Mouse (Mus musculus) right cerebral cortex, postnatal 36 days (tissue): Measurements from ENCODE around the gene Tln2.

Experiments used
- DNase-seq, 2 experiments: peaks; one replicate each; pipeline ENCODE4 v3.0.0; 2022; ENCODE audit warnings: low spot score in 2 of 2, mixed read lengths in 1 of 2

Gene Tln2

DNA sequence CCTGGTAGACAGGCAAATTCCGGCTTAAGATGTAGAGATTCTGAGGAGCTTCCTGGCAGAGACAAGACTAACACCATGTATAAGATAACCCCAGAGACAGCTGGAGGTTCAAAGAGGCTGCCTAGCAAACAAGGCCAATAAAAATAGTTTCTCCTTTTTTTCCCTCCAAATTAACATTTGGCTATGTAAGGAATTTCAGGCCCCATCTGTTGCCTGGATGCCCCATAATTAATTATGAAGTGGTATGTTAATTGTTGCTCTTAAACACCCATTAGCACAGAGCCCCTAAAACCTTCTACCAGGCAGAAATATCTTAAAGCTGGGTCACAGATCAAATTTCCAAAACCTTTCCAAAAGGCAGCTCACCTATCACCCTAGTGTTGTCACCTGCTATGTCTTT is 77.7 kb downstream of the Tln2 start:
- DNase-seq, result no peak

DNA sequence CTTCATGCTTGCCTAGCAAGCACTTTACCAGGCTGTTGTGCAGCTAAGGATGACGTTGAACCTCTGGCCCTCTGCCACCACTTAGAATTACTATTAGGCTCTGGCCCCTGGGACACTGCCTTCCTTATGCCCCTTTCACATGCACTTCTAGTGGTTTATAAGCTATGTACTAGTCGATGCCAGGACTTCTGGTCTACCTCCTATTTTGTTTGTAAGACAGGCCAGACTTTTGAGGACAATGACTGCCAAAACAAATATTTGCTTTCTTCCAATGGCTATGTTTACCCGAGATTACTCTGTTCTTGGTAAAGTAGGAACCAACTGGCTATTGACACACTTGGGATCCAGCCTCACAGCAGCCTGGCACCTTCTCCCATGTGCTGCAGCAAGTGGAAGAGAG is 82.1 kb downstream of the Tln2 start:
- DNase-seq, result no peak

DNA sequence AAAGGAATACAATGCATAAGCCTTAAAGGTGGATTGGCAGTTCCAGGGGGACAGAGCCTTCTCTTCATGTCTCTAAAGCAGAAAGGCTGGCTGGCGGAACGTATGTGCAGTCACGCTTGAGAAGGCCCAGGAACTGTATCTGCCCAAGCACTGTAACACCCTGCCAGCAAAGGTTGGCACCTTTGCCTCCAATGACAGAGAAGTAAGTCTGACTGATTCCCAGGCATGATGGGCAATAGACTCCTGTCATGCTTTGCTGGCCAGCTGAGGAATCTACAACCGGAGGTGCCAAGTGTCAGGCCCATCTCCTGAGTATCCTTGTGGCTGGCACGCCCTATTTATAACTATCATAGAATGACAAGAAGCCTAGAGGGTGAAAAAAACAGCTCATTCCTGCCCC is 83.3 kb downstream of the Tln2 start:
- DNase-seq, result no peak

DNA sequence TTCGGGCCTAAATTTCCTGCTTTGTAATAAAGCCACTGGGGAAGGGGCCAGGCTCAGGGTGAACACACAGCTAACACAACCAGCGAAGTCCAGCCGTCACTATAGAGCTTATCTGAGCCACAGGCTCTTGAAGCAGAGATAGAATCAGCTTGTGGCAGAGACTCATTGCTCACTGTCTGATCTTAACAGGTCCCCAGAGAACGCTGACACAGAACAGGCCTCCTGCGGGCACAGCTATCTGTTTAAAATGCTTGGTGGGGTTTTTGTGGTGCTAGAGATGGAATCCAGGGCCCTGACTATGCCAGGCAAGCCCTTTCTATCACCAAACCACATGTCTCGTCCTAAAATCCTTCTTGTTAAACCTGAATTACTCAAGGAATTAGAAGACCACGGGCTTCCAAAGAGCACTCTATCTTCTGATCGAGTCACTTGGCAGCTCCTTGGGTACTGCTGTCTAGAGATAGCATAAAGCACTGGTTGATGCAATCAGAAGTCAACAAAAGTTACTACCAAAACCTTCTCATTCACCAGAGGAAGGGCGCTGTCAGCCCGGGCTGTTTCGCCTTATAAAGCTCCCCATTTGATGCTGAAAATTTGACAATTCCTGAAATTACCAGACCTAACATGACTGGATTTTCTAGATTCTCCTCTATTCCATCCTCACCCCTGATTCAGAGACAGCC is 95.9 kb downstream of the Tln2 start:
- DNase-seq, result no peak

DNA sequence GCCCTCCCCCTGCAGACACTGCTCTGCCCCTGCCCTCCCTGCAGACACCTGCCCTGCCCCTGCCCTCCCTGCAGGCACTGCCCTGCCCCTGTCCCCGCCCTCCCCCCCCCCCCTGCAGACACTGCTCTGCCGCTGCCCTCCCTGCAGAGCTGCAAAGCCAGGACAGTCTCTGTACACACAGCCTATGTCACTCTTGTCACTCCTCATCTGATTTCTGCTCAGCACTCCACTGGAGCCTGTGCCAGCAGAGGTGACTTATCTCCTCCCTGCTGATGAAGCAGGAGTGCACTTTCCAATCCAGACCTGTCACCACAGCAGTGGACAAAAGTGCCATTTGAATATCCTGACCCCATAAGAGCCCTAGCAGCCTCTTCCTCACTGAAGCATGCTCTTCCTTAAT is 118.0 kb downstream of the Tln2 start:
- DNase-seq, result no peak

DNA sequence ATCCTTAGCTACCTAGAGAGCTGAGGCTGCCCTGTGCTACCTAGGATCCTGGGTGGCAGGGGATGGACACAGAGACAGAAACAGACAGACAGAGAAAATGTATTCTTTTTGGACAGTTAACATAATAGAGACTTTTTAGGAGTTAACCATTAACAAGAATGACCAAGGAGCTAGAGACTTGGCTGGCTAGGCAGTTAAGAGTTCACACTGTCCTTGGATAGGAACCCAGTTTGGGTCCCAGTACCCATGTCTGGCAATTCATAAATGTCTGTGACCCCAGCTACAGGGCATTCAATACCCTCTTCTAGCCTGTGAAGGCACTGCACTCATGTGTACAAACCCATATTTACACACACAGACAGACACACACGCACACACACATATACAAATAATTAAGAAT is 122.0 kb downstream of the Tln2 start:
- no peak for DNase-seq

DNA sequence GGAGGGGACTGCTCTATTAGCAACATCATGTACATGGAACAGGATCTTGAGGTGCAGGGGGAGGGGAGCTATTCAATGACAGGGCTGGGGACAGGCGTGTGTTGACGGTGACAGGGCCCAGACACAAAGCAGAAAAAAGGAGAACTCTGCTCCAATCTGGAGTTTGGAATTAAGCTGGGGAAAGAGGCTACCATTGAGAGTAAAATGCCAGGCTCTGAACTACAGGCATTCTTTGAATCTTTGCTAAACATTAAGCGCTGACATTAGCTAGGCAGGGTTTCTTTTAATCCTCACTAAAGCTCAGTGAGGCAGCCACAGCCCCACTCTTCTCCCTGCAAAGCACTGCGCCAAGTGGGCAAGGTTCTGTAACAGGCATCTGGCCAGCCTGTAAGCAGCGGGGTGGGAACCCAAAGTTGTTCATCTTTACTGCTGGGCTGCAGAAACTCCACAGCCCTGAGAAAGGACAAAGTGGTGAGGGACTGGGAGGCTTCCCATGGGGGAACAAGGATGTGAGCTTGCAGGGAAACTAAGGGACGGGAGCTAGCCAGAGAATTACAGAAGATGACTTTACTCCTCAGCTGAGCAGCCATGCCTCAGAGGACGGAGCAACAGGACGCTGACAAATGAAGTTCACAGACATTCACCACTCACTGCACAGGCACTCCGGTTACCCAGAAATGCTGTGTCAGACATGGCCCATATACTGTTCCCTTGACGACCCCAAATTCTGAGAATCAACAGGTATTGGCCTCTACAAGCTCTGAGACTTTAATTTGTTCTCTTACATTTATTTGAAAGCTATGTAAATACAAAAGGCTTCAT is 124.0 kb downstream of the Tln2 start:
- DNase-seq, result no peak

DNA sequence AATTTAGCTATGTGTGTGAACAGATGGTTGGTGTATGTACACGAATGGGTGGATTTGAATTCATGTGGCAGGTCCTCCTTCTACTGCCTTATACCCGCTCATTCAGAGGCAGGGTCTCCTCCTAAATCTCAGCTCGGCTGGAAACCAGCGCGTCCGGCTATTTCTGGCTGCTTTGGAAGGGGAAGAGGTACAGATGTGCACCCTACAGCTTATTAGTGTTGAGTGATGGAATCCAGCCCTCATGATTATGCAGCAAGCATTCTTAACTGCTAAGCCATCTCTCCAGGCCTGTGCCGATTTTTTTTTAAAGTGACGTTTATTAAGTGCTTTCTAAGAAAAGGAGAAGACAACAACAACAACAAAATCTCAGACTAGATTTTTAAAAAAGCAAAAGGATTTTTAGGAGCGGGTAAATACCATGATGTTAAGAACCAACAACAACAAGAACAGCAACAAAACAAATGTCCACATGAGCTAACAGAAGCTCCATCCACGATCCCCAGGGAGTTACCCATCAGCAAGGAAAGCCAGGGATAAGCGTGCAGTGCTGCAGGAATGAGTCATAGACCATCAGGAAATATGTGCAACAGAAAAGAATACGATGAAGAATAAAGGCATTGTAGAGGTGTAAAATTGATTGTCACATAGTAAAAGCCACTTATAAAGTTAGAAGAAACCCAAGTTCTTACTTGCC is 130.2 kb downstream of the Tln2 start:
- DNase-seq, result no peak

DNA sequence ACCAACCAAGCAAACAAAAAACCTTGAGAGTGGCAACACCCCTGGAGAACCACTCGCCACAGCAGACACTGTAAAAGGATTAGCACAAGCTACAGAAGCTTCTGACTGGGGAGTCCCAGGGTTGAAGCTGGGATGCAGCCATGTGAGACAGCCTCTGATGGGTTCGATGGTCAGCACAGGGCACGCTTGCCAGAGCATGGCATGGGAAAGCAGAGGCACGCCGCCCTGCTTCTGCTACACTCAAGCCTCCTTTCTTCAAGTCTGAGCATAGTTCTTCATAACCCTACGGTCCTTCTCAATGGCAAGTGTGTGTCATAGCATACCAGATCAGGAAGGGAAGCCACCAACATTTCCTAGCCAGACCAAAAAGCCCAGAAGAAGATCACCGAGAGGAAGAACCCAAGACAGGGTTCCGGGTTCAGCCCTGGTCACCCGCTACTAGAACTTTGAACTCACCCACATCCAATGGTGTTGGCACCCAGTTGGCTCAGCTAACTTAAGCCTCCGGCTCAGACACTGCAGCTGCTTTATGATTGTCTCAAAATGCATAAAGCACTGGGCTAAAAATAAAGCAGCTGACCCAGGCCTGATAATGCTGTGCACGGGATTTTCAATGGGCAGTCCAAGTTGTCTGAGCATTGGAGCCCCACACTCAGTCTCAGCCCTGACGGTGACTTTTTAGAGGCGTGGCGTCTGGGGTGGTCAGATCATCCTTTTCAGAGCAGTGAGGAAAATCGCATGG is 131.0 kb downstream of the Tln2 start:
- no peak for DNase-seq

DNA sequence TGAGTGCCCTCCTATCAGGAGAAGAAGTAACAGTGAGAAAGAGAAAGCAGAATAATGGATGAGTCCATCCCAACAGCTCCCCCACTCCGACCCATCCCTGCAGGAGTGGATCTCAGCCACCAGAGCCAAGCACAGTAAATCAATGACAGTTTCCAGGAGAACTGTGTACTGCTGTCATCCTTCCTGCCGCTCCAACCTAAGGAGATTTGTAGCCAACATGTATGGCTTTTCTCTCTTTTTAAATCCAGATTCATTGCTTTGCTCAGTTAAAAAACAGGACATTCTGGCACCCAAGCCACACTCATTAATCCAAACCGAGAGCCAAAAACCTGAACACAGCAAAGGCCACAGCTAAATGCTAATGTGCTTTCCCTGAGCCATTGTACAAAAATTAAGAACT is 133.2 kb downstream of the Tln2 start:
- DNase-seq, result no peak

DNA sequence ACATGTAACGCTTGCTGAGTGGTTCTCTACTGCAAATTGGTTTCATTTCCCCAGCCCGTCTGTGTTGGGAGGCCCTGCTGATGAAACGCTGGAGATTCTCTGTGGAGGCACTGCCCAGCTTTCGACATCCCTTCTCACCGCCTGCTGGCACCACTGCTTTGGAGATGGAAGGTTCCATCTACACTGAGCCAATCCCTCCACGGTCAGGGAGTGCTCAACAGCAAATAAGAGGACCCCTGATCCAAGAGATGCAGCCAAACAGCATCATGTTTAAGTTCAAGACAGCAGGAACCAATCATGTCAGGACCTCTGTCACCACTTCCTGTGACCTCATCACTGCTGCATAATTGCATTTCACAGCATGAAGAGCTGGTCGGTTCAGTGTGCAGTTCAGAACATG is 135.4 kb downstream of the Tln2 start:
- no peak for DNase-seq

DNA sequence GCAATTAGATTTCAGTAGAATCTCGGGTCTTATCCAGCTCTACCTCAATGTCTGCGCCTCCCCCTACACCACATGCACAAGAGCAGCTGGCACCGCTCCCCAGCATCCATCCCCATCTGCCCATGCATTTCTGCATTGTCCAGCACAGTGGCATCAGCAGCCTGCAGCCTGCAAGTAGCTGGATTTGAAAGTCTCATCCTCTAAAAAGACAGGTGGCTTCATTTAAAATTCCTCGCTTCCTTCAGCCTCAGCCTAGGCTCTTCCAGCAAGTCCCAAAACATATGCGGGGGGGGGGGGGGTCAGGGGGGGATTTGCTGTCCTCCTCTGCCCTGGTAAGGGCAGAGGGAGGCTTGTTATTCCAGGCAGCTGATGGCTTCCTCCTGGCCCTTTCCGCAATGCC is 141.4 kb downstream of the Tln2 start:
- peak; percentile 16 to 20 for DNase-seq

DNA sequence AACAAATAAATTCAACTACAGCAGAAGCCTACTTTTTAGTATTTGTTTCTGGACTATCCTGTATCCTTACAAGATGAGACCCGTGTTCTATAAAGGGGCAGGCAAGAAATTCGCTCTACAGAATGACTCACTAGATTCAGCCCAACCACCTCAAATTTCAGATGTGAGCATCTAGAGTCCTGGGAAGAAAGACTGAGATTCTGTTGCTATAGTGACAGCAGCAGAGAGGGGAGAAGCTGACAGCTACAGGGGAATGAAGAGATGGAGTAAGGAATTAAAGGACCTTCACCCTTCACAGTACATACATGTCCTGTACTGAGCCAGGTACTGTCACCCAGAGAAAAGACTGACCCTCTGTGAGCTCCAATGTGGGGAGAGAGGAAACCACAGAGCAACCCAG is 148.8 kb downstream of the Tln2 start:
- no peak for DNase-seq

DNA sequence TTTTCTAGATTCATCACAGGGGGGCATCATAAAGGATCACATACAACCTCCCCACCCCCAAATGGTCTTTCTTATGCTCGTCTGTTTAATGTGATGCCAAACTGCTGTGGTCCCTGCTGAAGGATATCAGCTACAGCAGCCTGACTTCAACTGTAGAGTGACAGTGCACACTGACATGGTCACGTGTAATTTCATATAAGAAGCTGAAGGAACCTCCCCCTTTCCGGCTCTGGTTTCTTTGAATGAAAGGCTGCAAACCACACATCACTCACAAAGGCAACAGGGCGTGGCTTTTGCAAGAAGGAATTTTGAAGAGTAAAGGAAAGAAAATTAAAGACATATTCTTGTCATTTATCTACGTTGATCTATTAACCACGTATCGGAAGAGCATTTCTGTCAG is 154.8 kb downstream of the Tln2 start:
- DNase-seq, result no peak

DNA sequence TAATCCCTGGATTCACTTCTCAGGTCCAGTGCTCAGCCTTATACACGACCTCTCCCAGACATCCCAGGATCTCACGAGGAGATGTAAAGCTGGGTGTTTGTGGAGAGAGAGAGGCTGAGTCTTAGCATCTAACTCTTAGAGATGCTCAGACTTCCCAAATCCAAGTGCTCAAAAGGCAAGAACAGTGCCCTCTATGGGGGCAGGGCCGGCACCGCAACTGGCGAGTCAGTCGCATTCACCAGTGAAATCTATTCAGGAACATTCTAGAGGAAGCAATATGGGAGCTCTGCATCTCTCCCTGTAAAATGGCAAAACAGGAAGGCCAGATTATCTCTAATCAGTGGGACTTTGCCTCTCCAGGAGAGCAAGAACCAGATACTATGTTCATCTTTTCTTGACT is 159.9 kb downstream of the Tln2 start:
- DNase-seq, result no peak

DNA sequence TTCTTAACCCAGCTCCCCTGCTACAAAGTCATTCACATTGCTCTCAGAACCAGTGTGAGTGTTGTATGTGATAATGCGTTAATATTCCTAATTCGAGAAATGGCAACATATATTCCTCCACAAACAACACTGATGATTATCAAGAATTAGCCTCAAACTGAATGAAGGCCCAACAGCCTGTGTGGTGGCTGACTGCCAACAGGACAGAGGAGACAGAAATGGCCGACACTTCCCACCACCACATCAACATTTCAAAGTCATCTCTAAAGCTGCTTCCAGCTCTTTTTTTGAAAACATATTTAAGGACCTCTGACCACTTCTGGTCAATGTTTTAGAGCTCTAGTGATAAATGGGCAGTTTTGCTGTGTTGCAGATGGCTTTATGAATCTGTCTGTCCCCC is 161.7 kb downstream of the Tln2 start:
- no peak for DNase-seq

DNA sequence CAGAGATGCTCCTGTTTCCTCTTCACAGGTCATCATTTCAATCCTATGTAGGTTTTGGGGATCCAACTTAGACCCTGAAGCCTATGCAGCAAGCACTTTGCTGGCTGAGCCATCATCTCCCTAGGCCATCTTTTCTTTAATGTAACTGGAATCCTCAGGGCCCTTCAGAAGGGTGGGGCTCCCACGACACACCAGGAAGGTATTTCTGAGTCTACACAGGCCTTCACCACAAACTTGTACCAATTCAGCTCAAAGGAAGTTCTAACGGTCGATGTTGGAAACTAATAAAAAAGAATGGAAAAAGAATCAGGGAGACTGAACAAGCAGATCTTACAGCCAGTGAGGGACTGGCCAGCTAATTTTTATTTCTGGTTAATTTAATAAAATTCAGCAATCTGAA is 163.1 kb downstream of the Tln2 start:
- no peak for DNase-seq

DNA sequence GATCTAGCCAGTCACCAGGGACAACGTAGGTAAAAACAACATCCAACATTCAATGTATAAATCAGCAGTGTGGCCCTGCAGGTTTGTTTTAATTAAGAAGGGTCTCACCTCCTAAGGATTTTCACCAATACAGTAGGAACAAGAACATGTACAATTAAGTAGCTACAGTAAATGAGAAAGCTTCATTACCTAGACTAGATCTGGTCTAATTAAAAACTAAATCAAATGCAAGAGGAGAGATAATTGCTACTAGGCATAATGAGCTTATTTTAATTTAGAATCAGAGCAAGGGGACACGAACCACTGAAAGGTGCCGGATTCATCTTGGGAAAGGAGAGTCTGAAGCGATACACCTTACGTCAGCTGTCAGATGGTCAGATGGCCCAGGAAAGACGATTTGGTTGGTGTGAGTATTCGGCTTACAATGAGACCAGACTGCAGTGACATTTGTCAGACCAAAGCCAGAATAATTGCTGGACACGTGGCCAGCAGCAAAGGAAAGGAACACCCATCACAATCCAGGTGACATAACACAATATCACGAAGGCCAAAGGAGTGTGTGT is 175.4 kb downstream of the Tln2 start:
- DNase-seq, result no peak

DNA sequence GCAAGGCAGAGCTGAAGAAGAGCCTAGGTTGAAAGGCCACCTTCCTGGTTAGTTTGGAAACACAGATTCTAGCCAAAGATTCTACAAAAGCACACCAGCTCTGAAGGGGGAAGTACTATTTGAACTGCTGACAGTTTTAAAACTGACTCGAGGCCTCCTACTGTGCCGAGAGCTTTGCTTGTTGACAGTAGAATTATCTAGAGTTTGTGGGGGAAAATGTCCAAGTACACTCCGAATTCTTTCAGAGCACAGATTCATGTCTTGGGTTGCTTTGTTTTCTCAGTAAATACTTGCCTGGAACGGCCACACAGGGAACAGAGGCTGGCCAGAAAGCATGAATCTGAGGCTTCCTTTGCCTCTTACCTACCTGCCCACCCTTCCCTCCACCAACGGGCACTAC is 179.4 kb downstream of the Tln2 start:
- no peak for DNase-seq

DNA sequence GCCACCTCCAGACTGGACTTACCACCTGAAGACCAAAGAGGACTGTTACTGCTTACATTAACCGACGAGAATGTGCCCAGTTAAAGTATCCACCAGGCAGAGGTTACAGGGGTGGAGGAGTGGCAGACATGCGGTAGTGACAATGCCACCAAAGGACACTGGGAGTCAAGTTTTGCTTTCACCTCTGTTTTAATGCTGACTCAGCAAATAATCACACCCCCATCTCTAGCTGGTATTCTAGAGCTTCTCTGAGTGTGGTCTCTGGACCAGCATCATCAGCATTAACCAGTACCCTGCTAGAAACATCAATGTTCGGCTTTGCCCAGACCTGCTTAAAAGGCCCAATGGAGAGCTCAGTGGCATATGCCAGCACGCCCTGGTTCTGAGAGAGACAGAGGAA is 180.7 kb downstream of the Tln2 start:
- DNase-seq, result no peak

DNA sequence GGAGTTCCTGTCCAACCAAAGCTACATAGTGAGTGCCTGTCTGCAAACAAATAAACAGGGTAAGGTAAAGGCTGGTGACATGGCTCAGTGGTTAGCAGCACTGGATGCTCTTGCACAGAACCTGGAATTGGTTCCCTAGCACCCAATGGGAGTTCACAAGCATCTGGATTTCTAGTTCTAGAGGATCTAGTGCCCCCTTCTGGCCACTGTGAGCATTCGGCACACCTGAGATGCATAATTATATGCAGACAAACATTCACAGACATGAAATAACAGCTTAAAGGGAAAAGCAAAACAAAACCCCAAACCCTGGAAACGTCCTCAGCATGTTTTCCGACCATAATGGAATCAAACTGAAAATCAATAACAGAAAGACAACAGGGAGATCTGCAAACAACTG is 191.4 kb downstream of the Tln2 start:
- no peak for DNase-seq

DNA sequence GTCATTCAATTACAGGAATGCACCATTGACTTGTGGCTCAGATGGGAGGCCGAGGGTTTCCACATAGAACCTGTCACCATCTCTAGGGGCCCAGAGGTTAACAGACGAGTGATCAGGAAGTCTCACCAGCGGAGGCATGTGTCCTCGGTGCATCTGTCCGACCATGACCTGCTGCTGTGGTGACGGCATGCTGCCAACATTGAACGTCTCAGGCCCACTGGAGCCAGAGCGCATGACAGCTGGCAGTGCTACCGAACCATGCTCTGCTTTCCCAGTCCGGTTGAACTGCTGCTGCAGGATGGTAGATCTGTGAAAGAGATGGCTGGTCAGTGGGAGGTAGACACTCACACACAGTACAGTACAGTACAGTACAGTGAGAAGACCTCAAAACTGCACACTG is 197.0 kb downstream of the Tln2 start:
- no peak for DNase-seq
